Mouse (Mus musculus): Measurements from ENCODE around the gene Chd1l. TPM values are rescaled to one million over a fixed set of nuclear protein-coding genes. Genes with fewer than 3 reads are reported as not detected.

Chd1l gene
- total and polyA plus RNA-seq, 3 experiments = 7.0 to 26.9 (median 16.3) TPM

DNA sequence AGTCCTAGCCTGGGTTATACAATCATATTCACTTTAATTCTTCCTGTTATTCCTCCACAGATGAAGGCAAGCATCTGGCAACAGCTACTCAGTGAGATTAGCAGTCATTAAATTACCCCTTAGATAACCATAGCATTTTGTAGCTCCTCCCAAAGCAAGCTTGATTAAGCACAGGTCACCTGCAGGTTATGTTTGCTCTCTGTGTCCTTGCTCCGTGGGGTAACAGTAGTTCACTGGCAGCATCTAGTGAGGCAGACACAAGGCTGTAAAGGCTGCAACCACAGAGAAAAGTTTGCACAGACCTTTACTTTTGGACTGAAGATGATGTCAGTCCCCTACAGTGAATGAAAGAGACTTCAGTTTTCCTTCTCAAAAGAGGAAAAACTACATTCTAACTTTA is 5.2 kb upstream of the Chd1l start:
- Histone ChIP-seq H3K4me1 (ENCODE audit: insufficient read depth, low read depth, low read length) (peaks cover 9% of the 10 kb centered on the region), H3K4me3 (ENCODE audit: low read depth, low read length) (no peak overlapping the region), H3K27me3 (ENCODE audit: insufficient read depth, low read length) (peaks cover 12% of the 10 kb centered on the region), H3K36me3 (replicated peaks) (no peaks in the 10 kb centered on the region), H3K9me3 (replicated peaks) (no peaks in the 10 kb centered on the region)
- TF ChIP-seq TAL1 (conservative IDR thresholded peaks at IDR 0.05; ENCODE audit: low read depth, low read length) (no peak), POLR2AphosphoS5 (IDR thresholded peaks at IDR 0.05; ENCODE audit: insufficient replicate concordance, low read depth, low read length) (no peak), GATA1 (IDR thresholded peaks at IDR 0.05; ENCODE audit: borderline replicate concordance, low read length) (no peak), CTCF (IDR thresholded peaks at IDR 0.05; ENCODE audit: low read depth, low read length) (no peak), GATA2 (IDR thresholded peaks at IDR 0.05; ENCODE audit: borderline replicate concordance, low read depth, low read length) (no peak)
- DNase-seq (ENCODE audit: low spot score) (no peak), ATAC-seq (ENCODE audit: extremely low read depth, insufficient number of reproducible peaks, low FRiP score, poor library complexity, severe bottlenecking) (no peak)

DNA sequence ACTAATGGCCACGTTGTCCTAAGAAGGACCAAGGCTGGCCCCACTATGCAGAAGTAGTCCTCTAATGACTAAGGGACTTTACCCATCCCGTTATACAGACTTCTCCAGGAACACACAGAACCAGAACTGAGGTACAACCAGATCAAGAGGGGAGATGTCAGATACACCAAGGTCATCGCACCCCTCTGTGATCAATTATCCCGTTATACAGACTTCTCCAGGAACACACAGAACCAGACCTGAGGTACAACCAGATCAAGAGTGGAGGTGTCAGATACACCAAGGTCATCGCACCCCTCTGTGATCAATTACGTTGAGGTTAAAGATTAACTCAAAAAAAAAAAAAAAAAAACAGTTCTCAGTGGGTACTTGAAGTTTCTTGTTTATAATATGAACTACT is 1.0 kb upstream of the Chd1l start:
- TF ChIP-seq GATA1 (IDR thresholded peaks at IDR 0.05; ENCODE audit: borderline replicate concordance, low read length) = no peak
- TF ChIP-seq CTCF (IDR thresholded peaks at IDR 0.05; ENCODE audit: low read depth, low read length) = no peak
- no peak for TF ChIP-seq GATA2 (IDR thresholded peaks at IDR 0.05; ENCODE audit: borderline replicate concordance, low read depth, low read length)
- no peak for TF ChIP-seq TAL1 (conservative IDR thresholded peaks at IDR 0.05; ENCODE audit: low read depth, low read length)
- H3K27me3 ChIP-seq (ENCODE audit: insufficient read depth, low read length) = 0 out of 2 replicates have a peak, but pooled peaks cover 6% of the 10 kb centered on the region
- H3K4me1 ChIP-seq (ENCODE audit: insufficient read depth, low read depth, low read length) = peaks cover 20% of the 10 kb centered on the region
- H3K9me3 ChIP-seq (replicated peaks) = no peaks in the 10 kb centered on the region
- no peak overlapping the region for H3K4me3 ChIP-seq (ENCODE audit: low read depth, low read length)
- H3K36me3 ChIP-seq (replicated peaks) = peaks cover 11% of the 10 kb centered on the region
- no peak for ATAC-seq (ENCODE audit: extremely low read depth, insufficient number of reproducible peaks, low FRiP score, poor library complexity, severe bottlenecking)
- no peak for DNase-seq (ENCODE audit: low spot score)

DNA sequence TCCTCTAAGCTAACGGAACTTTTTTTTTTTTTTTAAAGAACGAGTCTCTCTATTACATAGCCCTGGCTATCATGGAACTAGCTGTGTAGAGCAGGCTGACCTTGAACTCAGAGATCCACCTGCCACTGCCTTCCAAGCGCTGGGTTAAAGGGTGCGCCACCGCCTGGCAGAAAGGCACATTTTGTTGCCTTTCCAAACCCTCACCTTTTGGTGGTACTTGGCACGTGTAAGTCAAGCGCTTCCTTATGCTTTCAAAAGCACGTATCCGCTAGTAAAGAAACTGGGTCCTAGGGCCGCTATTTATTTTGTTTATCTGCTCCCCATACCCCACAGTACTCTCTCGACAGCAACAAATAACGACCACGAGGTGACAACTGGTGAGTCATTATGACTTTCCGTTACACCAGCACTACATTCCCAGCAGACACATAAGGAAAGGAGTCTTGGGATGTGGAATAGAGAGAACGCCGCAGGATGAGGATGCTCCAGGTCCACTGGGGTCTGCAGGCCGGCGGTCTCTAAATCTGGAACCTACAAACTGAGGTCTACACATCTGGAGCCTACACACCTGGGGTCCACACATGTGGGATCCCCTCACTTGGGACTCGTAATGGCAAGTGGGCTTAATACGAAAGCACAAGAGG is 680 bp downstream of the Chd1l start:
- H3K9me3 ChIP-seq (replicated peaks) = no peaks in the 10 kb centered on the region
- peak; percentile 18 for DNase-seq (ENCODE audit: low spot score)
- TF ChIP-seq CTCF (IDR thresholded peaks at IDR 0.05; ENCODE audit: low read depth, low read length) (peak; percentile 18; the same call in 1 of the 2 replicates), GATA2 (IDR thresholded peaks at IDR 0.05; ENCODE audit: borderline replicate concordance, low read depth, low read length) (no peak)
- 0 out of 2 replicates have a peak, but pooled peaks cover 6% of the 10 kb centered on the region for H3K27me3 ChIP-seq (ENCODE audit: insufficient read depth, low read length)
- peaks cover 20% of the 10 kb centered on the region for H3K4me1 ChIP-seq (ENCODE audit: insufficient read depth, low read depth, low read length)
- H3K4me3 ChIP-seq (ENCODE audit: low read depth, low read length) = peak overlapping the region; percentile 80
- peak; percentile 24 for ATAC-seq (ENCODE audit: extremely low read depth, insufficient number of reproducible peaks, low FRiP score, poor library complexity, severe bottlenecking)
- peaks cover 26% of the 10 kb centered on the region for H3K36me3 ChIP-seq (replicated peaks)

DNA sequence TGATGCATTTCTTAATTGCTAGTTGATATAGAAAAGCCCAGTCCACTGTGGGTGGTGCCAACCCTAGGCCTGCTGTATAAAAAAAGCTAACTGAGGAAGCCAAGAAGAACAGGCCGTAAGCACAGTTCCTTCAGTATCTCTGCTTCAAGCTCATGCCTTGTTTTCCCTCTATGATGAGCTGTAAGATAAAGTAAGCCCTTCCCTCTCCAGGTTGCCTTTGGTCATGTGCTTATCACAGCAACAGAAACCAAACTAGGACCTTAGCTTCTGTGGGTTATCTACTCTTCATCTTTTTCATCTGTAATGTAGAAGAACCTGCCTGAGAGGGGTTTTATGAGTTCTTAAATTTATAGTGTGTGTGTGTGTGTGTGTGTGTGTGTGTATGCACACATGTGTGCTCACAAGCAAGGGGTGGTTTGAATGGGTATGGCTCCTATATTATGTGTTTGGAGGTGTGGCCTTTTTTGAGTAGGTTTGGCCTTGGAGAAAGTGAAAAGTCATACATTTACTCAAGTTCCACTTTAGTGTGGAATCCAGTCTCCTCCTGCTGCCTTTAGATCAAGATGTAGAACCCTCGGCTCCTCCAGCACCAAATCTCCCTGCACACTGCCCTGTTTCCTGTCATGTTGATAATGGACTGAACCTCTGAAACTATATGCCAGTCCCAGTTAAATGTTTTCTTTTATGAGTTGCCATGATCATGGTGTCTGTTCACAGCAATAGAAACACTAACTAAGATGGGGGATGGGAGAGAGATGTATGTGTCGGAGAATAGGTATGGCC is 9.8 kb downstream of the Chd1l start:
- peaks cover 90% of the 10 kb centered on the region for H3K36me3 ChIP-seq (replicated peaks)
- H3K4me3 ChIP-seq (ENCODE audit: low read depth, low read length) = no peak overlapping the region
- no peak for ATAC-seq (ENCODE audit: extremely low read depth, insufficient number of reproducible peaks, low FRiP score, poor library complexity, severe bottlenecking)

DNA sequence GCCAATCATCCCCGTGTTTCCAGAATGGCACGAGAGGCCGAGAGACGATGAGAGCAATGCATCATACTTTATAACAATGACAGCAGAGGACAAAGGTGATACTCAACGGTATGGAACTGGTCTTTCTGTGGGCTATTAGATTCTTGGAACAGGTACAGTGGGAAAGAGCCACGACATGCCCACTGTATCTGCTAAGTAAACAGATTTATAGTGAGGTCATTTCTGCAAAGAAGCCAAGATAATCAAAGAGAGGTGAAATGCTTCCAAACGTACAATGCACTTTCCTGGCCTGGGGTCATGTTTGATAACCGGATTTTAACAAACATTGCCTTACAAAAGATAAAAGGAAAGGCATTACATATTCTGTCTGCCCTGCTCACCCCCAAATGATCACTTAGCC is 13.2 kb downstream of the Chd1l start:
- no peak for DNase-seq (ENCODE audit: low spot score)
- no peak for TF ChIP-seq GATA2 (IDR thresholded peaks at IDR 0.05; ENCODE audit: borderline replicate concordance, low read depth, low read length)
- TF ChIP-seq POLR2AphosphoS5 (IDR thresholded peaks at IDR 0.05; ENCODE audit: insufficient replicate concordance, low read depth, low read length) = no peak
- no peak for TF ChIP-seq CTCF (IDR thresholded peaks at IDR 0.05; ENCODE audit: low read depth, low read length)
- TF ChIP-seq TAL1 (conservative IDR thresholded peaks at IDR 0.05; ENCODE audit: low read depth, low read length) = no peak
- no peak for TF ChIP-seq GATA1 (IDR thresholded peaks at IDR 0.05; ENCODE audit: borderline replicate concordance, low read length)
- Histone ChIP-seq H3K4me3 (ENCODE audit: low read depth, low read length) (no peak overlapping the region), H3K4me1 (ENCODE audit: insufficient read depth, low read depth, low read length) (no peaks in the 10 kb centered on the region), H3K36me3 (replicated peaks) (peaks cover 95% of the 10 kb centered on the region), H3K27me3 (ENCODE audit: insufficient read depth, low read length) (no peaks in the 10 kb centered on the region), H3K9me3 (replicated peaks) (no peaks in the 10 kb centered on the region)
- ATAC-seq (ENCODE audit: extremely low read depth, insufficient number of reproducible peaks, low FRiP score, poor library complexity, severe bottlenecking) = no peak

More for the DNA sequence above, 9.8 kb downstream of the Chd1l start:
- H3K27me3 ChIP-seq (ENCODE audit: insufficient read depth, low read length) = no peaks in the 10 kb centered on the region
- TF ChIP-seq GATA2 (IDR thresholded peaks at IDR 0.05; ENCODE audit: borderline replicate concordance, low read depth, low read length) (no peak), POLR2AphosphoS5 (IDR thresholded peaks at IDR 0.05; ENCODE audit: insufficient replicate concordance, low read depth, low read length) (no peak), TAL1 (conservative IDR thresholded peaks at IDR 0.05; ENCODE audit: low read depth, low read length) (no peak), GATA1 (IDR thresholded peaks at IDR 0.05; ENCODE audit: borderline replicate concordance, low read length) (no peak), CTCF (IDR thresholded peaks at IDR 0.05; ENCODE audit: low read depth, low read length) (no peak)
- no peaks in the 10 kb centered on the region for H3K9me3 ChIP-seq (replicated peaks)
- no peaks in the 10 kb centered on the region for H3K4me1 ChIP-seq (ENCODE audit: insufficient read depth, low read depth, low read length)
- no peak for DNase-seq (ENCODE audit: low spot score)

DNA sequence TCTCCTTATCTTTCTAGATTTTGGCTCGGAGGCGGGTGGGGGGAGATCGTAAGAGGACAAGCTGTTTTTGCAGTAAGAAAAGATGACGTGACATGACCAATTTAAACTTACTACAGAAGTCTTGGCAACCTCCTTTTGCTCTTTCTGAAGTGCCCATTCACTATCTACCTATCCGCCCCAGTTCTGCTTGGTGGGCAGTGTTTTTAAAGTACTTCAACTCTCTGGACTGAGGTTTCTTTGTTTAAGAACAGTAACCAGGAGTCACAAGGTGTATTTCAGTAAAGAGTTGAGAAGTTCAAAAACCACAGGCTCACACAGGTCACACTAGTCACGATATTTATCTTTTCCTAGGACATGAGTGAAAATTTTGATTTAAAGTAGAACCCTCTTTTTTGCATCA is 14.9 kb downstream of the Chd1l start:
- H3K4me3 ChIP-seq (ENCODE audit: low read depth, low read length) = no peak overlapping the region
- DNase-seq (ENCODE audit: low spot score) (no peak), ATAC-seq (ENCODE audit: extremely low read depth, insufficient number of reproducible peaks, low FRiP score, poor library complexity, severe bottlenecking) (no peak)
- no peaks in the 10 kb centered on the region for H3K27me3 ChIP-seq (ENCODE audit: insufficient read depth, low read length)
- H3K9me3 ChIP-seq (replicated peaks) = no peaks in the 10 kb centered on the region
- no peaks in the 10 kb centered on the region for H3K4me1 ChIP-seq (ENCODE audit: insufficient read depth, low read depth, low read length)
- peaks cover 95% of the 10 kb centered on the region for H3K36me3 ChIP-seq (replicated peaks)
- TF ChIP-seq CTCF (IDR thresholded peaks at IDR 0.05; ENCODE audit: low read depth, low read length) (no peak), GATA1 (IDR thresholded peaks at IDR 0.05; ENCODE audit: borderline replicate concordance, low read length) (no peak), TAL1 (conservative IDR thresholded peaks at IDR 0.05; ENCODE audit: low read depth, low read length) (no peak), POLR2AphosphoS5 (IDR thresholded peaks at IDR 0.05; ENCODE audit: insufficient replicate concordance, low read depth, low read length) (no peak), GATA2 (IDR thresholded peaks at IDR 0.05; ENCODE audit: borderline replicate concordance, low read depth, low read length) (no peak)
